Mouse (Mus musculus): ENCODE data around the gene Lst1.

DNA sequence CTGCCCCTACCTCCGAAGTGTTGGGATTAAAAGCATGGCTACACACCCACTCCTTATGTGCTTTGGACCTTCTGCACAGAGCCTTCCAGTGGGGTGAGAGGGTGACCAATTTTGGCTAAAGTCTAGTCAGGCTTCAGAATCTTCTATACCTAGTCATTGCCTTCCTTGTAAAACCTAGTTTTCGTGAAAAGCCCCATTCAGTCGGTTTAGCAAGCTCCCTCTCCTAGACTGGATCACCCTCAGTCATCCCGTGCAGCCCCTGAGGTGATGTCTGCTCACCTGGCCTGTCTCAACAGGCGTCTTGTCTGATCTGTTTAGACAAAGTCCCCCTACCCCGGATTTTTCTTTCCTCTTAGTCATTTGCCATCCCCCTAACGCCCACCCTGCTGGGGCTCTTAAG is 9.8 kb upstream of the Lst1 start:
- TF ChIP-seq CTCF (IDR thresholded peaks at IDR 0.05; ENCODE audit: low read depth) (no peak), EP300 (optimal IDR thresholded peaks at IDR 0.05) (no peak)
